Mouse (Mus musculus): ENCODE measurements around the gene Odf2.

- TF ChIP-seq CTCF (IDR thresholded peaks at IDR 0.05; ENCODE audit: low read depth): no peak
- no peak for TF ChIP-seq EP300 (IDR thresholded peaks at IDR 0.05; ENCODE audit: low read depth)
Observed at GRCm38 (mm10) chr2:29922011-29922410, 33.0 kb downstream of the Odf2 start.
